Mouse (Mus musculus): Measurements from ENCODE around the gene Cmtm3. TPM values are rescaled to one million over a fixed set of nuclear protein-coding genes. Genes with fewer than 3 reads are reported as not detected.

Cmtm3 gene
- polyA plus RNA-seq, 1 experiment from 2014 or later: 34.0 TPM

GRCm38 (mm10) chr8:104383977-104384376, 44.8 kb downstream of the Cmtm3 start:
- 80% methylated on average over 3 of the region's 3 CpGs for WGBS
- H3K4me1 ChIP-seq (replicated peaks; ENCODE audit: control insufficient read depth, insufficient read depth, low read length): peaks cover 19% of the 10 kb centered on the region
- H3K36me3 ChIP-seq (ENCODE audit: control insufficient read depth, insufficient read depth): no peaks in the 10 kb centered on the region
- no peak overlapping the region for H3K4me2 ChIP-seq (ENCODE audit: low read length)
- no peak overlapping the region for H3K4me3 ChIP-seq (replicated peaks; ENCODE audit: low read length)
- no peaks in the 10 kb centered on the region for H3K9me3 ChIP-seq (ENCODE audit: control insufficient read depth, low read length)
- H3K27me3 ChIP-seq (replicated peaks; ENCODE audit: control insufficient read depth, insufficient read depth, low read length): no peaks in the 10 kb centered on the region
- no peak for ATAC-seq
- no peak overlapping the region for H3K27ac ChIP-seq (ENCODE audit: low read length)
- H3K9ac ChIP-seq (replicated peaks; ENCODE audit: low read depth, low read length): no peak overlapping the region

- H3K9ac ChIP-seq (replicated peaks; ENCODE audit: low read depth, low read length): no peak overlapping the region
- H3K27me3 ChIP-seq (replicated peaks; ENCODE audit: control insufficient read depth, insufficient read depth, low read length): no peaks in the 10 kb centered on the region
- no peak overlapping the region for H3K4me2 ChIP-seq (ENCODE audit: low read length)
- H3K4me1 ChIP-seq (replicated peaks; ENCODE audit: control insufficient read depth, insufficient read depth, low read length): peaks cover 19% of the 10 kb centered on the region
- WGBS: 15% methylated on average over 4 of the region's 4 CpGs
- H3K27ac ChIP-seq (ENCODE audit: low read length): no peak overlapping the region
- no peaks in the 10 kb centered on the region for H3K36me3 ChIP-seq (ENCODE audit: control insufficient read depth, insufficient read depth)
- no peak overlapping the region for H3K4me3 ChIP-seq (replicated peaks; ENCODE audit: low read length)
- no peak; the same call in 1 of the 2 replicates for ATAC-seq
- no peaks in the 10 kb centered on the region for H3K9me3 ChIP-seq (ENCODE audit: control insufficient read depth, low read length)
Observed at GRCm38 (mm10) chr8:104386693-104387092, 47.5 kb downstream of the Cmtm3 start.

GRCm38 (mm10) chr8:104387501-104387900, 48.3 kb downstream of the Cmtm3 start:
- Histone ChIP-seq H3K27me3 (replicated peaks; ENCODE audit: control insufficient read depth, insufficient read depth, low read length) (no peaks in the 10 kb centered on the region), H3K27ac (ENCODE audit: low read length) (no peak overlapping the region), H3K9me3 (ENCODE audit: control insufficient read depth, low read length) (no peaks in the 10 kb centered on the region), H3K4me1 (replicated peaks; ENCODE audit: control insufficient read depth, insufficient read depth, low read length) (peaks cover 19% of the 10 kb centered on the region), H3K9ac (replicated peaks; ENCODE audit: low read depth, low read length) (no peak overlapping the region), H3K36me3 (ENCODE audit: control insufficient read depth, insufficient read depth) (no peaks in the 10 kb centered on the region), H3K4me3 (replicated peaks; ENCODE audit: low read length) (no peak overlapping the region), H3K4me2 (ENCODE audit: low read length) (no peak overlapping the region)
- ATAC-seq: no peak
- 70% methylated on average over 7 of the region's 7 CpGs for WGBS

GRCm38 (mm10) chr8:104387980-104388379, 48.8 kb downstream of the Cmtm3 start:
- H3K4me3 ChIP-seq (replicated peaks; ENCODE audit: low read length): no peak overlapping the region
- no peaks in the 10 kb centered on the region for H3K9me3 ChIP-seq (ENCODE audit: control insufficient read depth, low read length)
- ATAC-seq: 0 out of 2 replicates have a peak, but pooled peaks have one; percentile 18
- no peak overlapping the region for H3K27ac ChIP-seq (ENCODE audit: low read length)
- H3K9ac ChIP-seq (replicated peaks; ENCODE audit: low read depth, low read length): no peak overlapping the region
- 86% methylated on average over 2 of the region's 2 CpGs for WGBS
- H3K4me1 ChIP-seq (replicated peaks; ENCODE audit: control insufficient read depth, insufficient read depth, low read length): peaks cover 17% of the 10 kb centered on the region
- no peak overlapping the region for H3K4me2 ChIP-seq (ENCODE audit: low read length)
- no peaks in the 10 kb centered on the region for H3K27me3 ChIP-seq (replicated peaks; ENCODE audit: control insufficient read depth, insufficient read depth, low read length)
- H3K36me3 ChIP-seq (ENCODE audit: control insufficient read depth, insufficient read depth): no peaks in the 10 kb centered on the region

GRCm38 (mm10) chr8:104390245-104390644, 51.0 kb downstream of the Cmtm3 start:
- H3K4me3 ChIP-seq (replicated peaks; ENCODE audit: low read length): no peak overlapping the region
- no peak overlapping the region for H3K4me2 ChIP-seq (ENCODE audit: low read length)
- no peak for ATAC-seq
- peaks cover 27% of the 10 kb centered on the region for H3K4me1 ChIP-seq (replicated peaks; ENCODE audit: control insufficient read depth, insufficient read depth, low read length)
- no peak overlapping the region for H3K9ac ChIP-seq (replicated peaks; ENCODE audit: low read depth, low read length)
- H3K36me3 ChIP-seq (ENCODE audit: control insufficient read depth, insufficient read depth): no peaks in the 10 kb centered on the region
- H3K27ac ChIP-seq (ENCODE audit: low read length): no peak overlapping the region
- no peaks in the 10 kb centered on the region for H3K27me3 ChIP-seq (replicated peaks; ENCODE audit: control insufficient read depth, insufficient read depth, low read length)
- no peaks in the 10 kb centered on the region for H3K9me3 ChIP-seq (ENCODE audit: control insufficient read depth, low read length)
- 82% methylated on average over 8 of the region's 8 CpGs for WGBS

- ATAC-seq: no peak
- Histone ChIP-seq H3K27ac (ENCODE audit: low read length) (no peak overlapping the region), H3K4me2 (ENCODE audit: low read length) (no peak overlapping the region), H3K27me3 (replicated peaks; ENCODE audit: control insufficient read depth, insufficient read depth, low read length) (no peaks in the 10 kb centered on the region), H3K4me3 (replicated peaks; ENCODE audit: low read length) (no peak overlapping the region), H3K9ac (replicated peaks; ENCODE audit: low read depth, low read length) (no peak overlapping the region), H3K36me3 (ENCODE audit: control insufficient read depth, insufficient read depth) (no peaks in the 10 kb centered on the region), H3K9me3 (ENCODE audit: control insufficient read depth, low read length) (peaks cover 3% of the 10 kb centered on the region), H3K4me1 (replicated peaks; ENCODE audit: control insufficient read depth, insufficient read depth, low read length) (peaks cover 18% of the 10 kb centered on the region)
- WGBS: 96% methylated on average over 6 of the region's 7 CpGs
Observed at GRCm38 (mm10) chr8:104393139-104393538, 53.9 kb downstream of the Cmtm3 start.

GRCm38 (mm10) chr8:104393767-104394166, 54.6 kb downstream of the Cmtm3 start:
- Histone ChIP-seq H3K9ac (replicated peaks; ENCODE audit: low read depth, low read length) (no peak overlapping the region), H3K27ac (ENCODE audit: low read length) (no peak overlapping the region), H3K9me3 (ENCODE audit: control insufficient read depth, low read length) (peaks cover 4% of the 10 kb centered on the region), H3K4me2 (ENCODE audit: low read length) (peak overlapping the region; percentile 92; the same call in 1 of the 2 replicates), H3K4me3 (replicated peaks; ENCODE audit: low read length) (no peak overlapping the region), H3K4me1 (replicated peaks; ENCODE audit: control insufficient read depth, insufficient read depth, low read length) (peaks cover 18% of the 10 kb centered on the region), H3K36me3 (ENCODE audit: control insufficient read depth, insufficient read depth) (no peaks in the 10 kb centered on the region), H3K27me3 (replicated peaks; ENCODE audit: control insufficient read depth, insufficient read depth, low read length) (no peaks in the 10 kb centered on the region)
- no peak for ATAC-seq
- WGBS: 80% methylated on average over 6 of the region's 6 CpGs

- peak; percentile 78 for ATAC-seq
- peak overlapping the region; percentile 88 for H3K9ac ChIP-seq (replicated peaks; ENCODE audit: low read depth, low read length)
- peaks cover 4% of the 10 kb centered on the region for H3K9me3 ChIP-seq (ENCODE audit: control insufficient read depth, low read length)
- no peaks in the 10 kb centered on the region for H3K36me3 ChIP-seq (ENCODE audit: control insufficient read depth, insufficient read depth)
- peak overlapping the region; percentile 92 for H3K4me2 ChIP-seq (ENCODE audit: low read length)
- H3K4me1 ChIP-seq (replicated peaks; ENCODE audit: control insufficient read depth, insufficient read depth, low read length): peaks cover 18% of the 10 kb centered on the region
- H3K27me3 ChIP-seq (replicated peaks; ENCODE audit: control insufficient read depth, insufficient read depth, low read length): no peaks in the 10 kb centered on the region
- H3K27ac ChIP-seq (ENCODE audit: low read length): peak overlapping the region; percentile 67
- WGBS: under 1% methylated on average over 81 of the region's 82 CpGs
- peak overlapping the region; percentile 86 for H3K4me3 ChIP-seq (replicated peaks; ENCODE audit: low read length)
Observed at GRCm38 (mm10) chr8:104394801-104395702, 55.8 kb downstream of the Cmtm3 start.

GRCm38 (mm10) chr8:104395703-104396357, 56.6 kb downstream of the Cmtm3 start, which contains the start of gene Cmtm4:
Gene Cmtm4 (minus strand): TSS chr8:104395807.
- Histone ChIP-seq H3K9ac (replicated peaks; ENCODE audit: low read depth, low read length) (peak within 1 kb of the TSS; percentile 88), H3K9me3 (ENCODE audit: control insufficient read depth, low read length) (peaks cover 4% of the 10 kb centered on the region), H3K27ac (ENCODE audit: low read length) (peak within 1 kb of the TSS; percentile 67), H3K4me3 (replicated peaks; ENCODE audit: low read length) (peak within 1 kb of the TSS; percentile 86), H3K4me2 (ENCODE audit: low read length) (peak within 1 kb of the TSS; percentile 92), H3K27me3 (replicated peaks; ENCODE audit: control insufficient read depth, insufficient read depth, low read length) (no peaks in the 10 kb centered on the region), H3K4me1 (replicated peaks; ENCODE audit: control insufficient read depth, insufficient read depth, low read length) (peaks cover 18% of the 10 kb centered on the region), H3K36me3 (ENCODE audit: control insufficient read depth, insufficient read depth) (no peaks in the 10 kb centered on the region)
- peak; percentile 76 for ATAC-seq
- 2% methylated on average over 25 of the region's 54 CpGs for WGBS
